Mouse (Mus musculus) testis, adult 2 months (tissue): ENCODE measurements around the gene Il2ra.

Source experiments
- CTCF ChIP-seq: fragments of 200-500 bp; IDR thresholded peaks from 2 replicates; pipeline ENCODE4 v1.5.1; 2012; ENCODE audit warnings: low read depth, mild to moderate bottlenecking, inconsistent platforms, low read length, moderate library complexity; ENCODE audit not compliant: control insufficient read depth, insufficient read depth, insufficient replicate concordance
- POLR2A ChIP-seq: fragments of 200-500 bp; IDR thresholded peaks from 2 replicates; pipeline ENCODE4 v1.6.1; 2012; ENCODE audit warnings: low read depth, mild to moderate bottlenecking, inconsistent platforms, low read length, moderate library complexity; ENCODE audit not compliant: control insufficient read depth

GRCm38 (mm10) chr2:11601795-11602194, 40.8 kb upstream of the Il2ra start:
- TF ChIP-seq CTCF: no peak
- TF ChIP-seq POLR2A: no peak
